Mouse (Mus musculus) cortical plate, adult 2 months (tissue): ENCODE measurements around the gene Gripap1. TPM values are rescaled to one million over a fixed set of nuclear protein-coding genes. Genes with fewer than 3 reads are reported as not detected.
A peak's percentile ranks its signal among the peaks of the same experiment; 100 is the strongest.

Experiments
- H3K27ac ChIP-seq: fragments of 200-500 bp; 2 replicates; pipeline ENCODE4 v1.5.1; 2012; ENCODE audit warnings: low read length, control low read depth, inconsistent platforms; ENCODE audit not compliant: insufficient read depth
- H3K4me1 ChIP-seq: fragments of 200-500 bp; 2 replicates; pipeline ENCODE4 v1.6.1; 2011; ENCODE audit warnings: low read length; ENCODE audit not compliant: control insufficient read depth, insufficient read depth
- H3K4me3 ChIP-seq: fragments of 200-500 bp; 2 replicates; pipeline ENCODE4 v1.5.1; 2011; ENCODE audit warnings: mild to moderate bottlenecking, low read length, control low read depth; ENCODE audit not compliant: insufficient read depth
- CTCF ChIP-seq: fragments of 200-500 bp; IDR thresholded peaks from 2 replicates; pipeline ENCODE4 v1.5.1; 2011; ENCODE audit warnings: mild to moderate bottlenecking, control low read depth, low read length; ENCODE audit not compliant: insufficient read depth; ENCODE audit errors: extremely low read depth
- POLR2A ChIP-seq: fragments of 200-500 bp; IDR thresholded peaks from 2 replicates; pipeline ENCODE4 v1.6.1; 2011; ENCODE audit warnings: mild to moderate bottlenecking, low read length, control low read depth; ENCODE audit not compliant: insufficient read depth; ENCODE audit errors: extremely low read depth
- polyA plus RNA-seq: library from polyadenylated mRNA; depleted of rRNA; stranded (reverse); fragments of >200 nt; gene quantifications from 2 replicates; pipeline ENCODE4 v1.2.3, GENCODE M21; 2012

Gripap1 gene
- polyA plus RNA-seq, 1 experiment, result 106 TPM

DNA sequence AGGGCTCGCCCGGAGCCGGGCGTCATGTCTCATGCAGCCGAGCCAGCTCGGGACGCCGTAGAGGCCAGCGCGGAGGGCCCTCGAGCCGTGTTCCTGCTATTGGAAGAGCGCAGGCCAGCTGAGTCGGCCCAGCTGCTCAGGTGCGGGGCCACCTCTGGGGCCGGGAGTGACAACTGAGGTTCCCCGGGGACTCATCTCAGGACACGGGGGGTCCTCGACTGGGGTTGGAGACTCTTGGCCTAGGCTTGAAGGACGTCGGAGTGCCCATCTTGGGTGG is 26.7 kb upstream of the Gripap1 start:
- H3K4me3 ChIP-seq, result peak overlapping the region; percentile 63
- H3K27ac ChIP-seq, result peak overlapping the region; percentile 65
- H3K4me1 ChIP-seq, result peaks cover 3% of the 10 kb centered on the region; the same call in 1 of the 2 replicates
- TF ChIP-seq CTCF, result no peak
- TF ChIP-seq POLR2A, result no peak

DNA sequence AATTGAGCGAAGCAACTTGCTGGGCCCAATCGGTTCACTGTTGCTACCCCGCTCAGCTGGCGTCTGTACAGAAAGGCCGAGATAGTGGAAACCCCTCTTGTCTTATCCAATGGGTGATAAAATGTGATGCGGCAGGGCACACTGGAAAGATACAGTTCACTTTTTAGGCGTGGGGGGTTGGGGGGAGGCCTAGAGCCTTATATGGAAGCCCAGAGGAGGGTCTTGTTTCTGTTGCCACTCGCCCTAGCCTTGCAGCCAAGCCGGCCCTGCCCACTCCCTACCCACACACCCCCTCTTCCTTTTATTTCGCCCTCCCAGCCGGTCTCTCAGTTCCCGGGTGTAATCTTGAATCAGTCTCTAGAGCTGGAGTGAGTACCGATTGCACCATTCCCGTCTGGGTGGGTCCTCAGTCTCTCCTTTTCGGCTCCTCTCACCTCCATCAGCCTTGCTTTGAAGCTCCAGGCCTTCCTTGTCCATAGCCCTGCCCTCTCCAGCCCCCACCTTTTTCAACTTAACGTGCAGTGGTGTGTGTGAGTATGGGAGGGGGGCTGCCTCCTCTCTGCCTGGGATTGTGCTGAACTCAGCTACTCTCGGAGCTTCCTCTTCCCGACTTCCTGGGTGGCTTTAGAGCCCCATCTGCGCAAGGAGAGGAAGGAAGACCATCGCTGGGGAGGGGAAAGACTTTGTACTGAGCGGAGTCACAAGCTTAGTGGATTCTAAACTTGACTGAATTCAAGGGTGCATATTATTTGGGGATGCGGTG is 25.8 kb upstream of the Gripap1 start:
- Histone ChIP-seq H3K4me1 (peaks cover 3% of the 10 kb centered on the region; the same call in 1 of the 2 replicates), H3K4me3 (peak overlapping the region; percentile 63), H3K27ac (peak overlapping the region; percentile 51)
- no peak for TF ChIP-seq POLR2A
- no peak for TF ChIP-seq CTCF

DNA sequence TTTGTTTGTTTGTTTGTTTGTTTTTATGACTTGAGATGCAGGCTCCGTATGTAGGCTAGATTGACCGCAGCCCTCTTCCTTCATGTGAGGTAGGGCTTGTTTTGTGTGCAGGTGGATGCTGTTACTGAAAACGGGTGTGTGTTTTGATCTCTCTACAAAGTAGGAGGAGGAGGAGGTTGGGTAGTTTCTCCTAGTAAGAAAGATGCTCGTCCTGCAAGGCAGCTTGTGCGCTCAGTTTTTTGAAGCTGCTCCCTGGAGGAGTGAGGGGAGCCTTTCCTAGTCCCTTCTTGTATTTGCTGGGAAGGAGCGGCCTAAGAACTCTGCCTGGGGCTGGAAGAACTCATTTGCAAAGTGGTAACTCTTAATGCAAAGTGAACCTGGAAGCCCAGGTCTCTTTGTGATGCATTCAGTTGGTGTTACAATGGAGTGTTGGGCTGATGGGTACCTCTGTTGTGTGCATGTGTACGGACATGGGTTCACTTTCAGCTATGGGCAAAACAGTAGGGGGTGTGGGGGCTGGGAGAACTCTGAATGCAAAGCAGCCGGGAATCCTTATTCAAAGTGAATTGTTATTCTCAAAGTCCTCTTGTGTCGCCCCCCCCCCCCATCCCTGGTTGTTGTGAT is 24.8 kb upstream of the Gripap1 start:
- TF ChIP-seq POLR2A, result no peak
- no peak for TF ChIP-seq CTCF
- H3K4me1 ChIP-seq, result peaks cover 3% of the 10 kb centered on the region; the same call in 1 of the 2 replicates
- H3K27ac ChIP-seq, result no peak overlapping the region
- peak overlapping the region; percentile 63 for H3K4me3 ChIP-seq

DNA sequence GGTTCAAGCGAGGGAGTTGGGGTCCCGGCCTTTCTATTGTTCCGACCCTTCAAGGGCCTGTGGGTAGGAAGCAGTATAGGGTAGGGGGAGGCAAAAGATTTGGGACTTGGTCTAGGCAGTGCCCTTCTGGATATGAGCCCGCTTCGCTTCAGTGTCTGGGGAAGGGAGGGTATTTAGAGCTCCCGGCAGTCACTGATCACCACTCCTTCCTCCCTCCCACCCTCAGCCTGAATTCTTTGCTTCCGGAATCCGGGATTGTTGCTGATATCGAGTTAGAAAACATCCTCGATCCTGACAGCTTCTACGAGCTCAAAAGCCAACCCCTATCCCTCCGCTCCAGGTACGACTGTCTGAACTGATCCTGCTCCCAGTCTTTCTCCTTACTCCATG is 24.3 kb upstream of the Gripap1 start:
- peak overlapping the region; percentile 63 for H3K4me3 ChIP-seq
- H3K4me1 ChIP-seq, result peaks cover 3% of the 10 kb centered on the region; the same call in 1 of the 2 replicates
- H3K27ac ChIP-seq, result no peak overlapping the region
- no peak for TF ChIP-seq POLR2A
- TF ChIP-seq CTCF, result no peak

DNA sequence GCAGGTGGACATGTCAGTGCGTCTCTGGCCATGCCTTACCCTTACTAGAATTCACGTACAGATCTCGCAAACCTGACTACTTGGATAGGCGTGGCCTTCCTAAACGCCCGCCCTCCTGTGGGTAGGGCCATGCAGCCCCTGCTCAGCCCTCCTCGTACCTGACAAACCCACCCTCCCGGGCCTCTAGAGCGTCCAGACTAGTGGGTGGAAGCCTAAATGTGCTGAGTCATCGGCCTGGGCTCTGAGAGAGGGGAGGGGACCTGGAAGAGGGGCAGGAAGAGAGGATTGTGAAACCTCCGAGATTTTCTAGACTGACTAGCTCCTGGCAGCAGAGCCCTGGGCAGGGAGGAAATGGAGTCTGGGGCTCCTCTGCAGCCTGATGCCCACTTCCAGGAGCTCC is 23.8 kb upstream of the Gripap1 start:
- H3K4me1 ChIP-seq, result peaks cover 3% of the 10 kb centered on the region; the same call in 1 of the 2 replicates
- peak overlapping the region; percentile 37; the same call in 1 of the 2 replicates for H3K27ac ChIP-seq
- peak overlapping the region; percentile 63 for H3K4me3 ChIP-seq
- TF ChIP-seq CTCF (no peak), POLR2A (no peak)

DNA sequence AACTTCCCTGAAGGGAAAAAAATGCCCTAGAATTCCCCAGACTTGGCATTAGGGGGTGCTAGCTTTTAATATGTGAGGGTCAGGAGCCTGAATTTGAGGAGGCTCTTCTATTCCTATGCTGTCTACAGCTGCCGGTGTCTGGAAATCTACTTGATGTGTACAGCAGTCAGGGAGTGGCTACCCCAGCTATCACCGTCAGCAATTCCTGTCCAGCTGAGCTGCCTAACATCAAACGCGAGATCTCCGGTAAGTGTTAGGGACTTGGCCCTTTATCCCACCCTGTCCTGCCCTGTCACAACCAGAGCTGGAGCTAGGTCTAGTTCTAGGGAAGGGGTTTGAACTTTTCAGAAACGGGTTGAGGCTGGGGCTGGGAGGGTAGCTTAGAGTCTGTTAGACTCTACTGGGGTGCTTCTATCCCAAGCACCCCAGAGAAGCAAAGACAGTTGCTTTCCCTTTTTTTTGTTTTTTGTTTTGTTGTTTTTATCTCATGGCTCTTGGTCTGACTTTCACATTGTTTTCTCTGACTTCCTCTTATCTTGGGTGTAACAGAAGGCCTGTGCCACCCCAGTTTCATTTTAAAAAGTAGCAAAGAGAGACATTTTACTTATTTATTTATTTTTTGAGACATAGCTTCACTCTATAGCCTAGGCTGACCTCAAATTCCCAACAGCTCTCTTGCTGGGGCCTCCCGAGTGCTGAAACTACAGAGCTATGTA is 20.1 kb upstream of the Gripap1 start:
- H3K27ac ChIP-seq, result no peak overlapping the region

DNA sequence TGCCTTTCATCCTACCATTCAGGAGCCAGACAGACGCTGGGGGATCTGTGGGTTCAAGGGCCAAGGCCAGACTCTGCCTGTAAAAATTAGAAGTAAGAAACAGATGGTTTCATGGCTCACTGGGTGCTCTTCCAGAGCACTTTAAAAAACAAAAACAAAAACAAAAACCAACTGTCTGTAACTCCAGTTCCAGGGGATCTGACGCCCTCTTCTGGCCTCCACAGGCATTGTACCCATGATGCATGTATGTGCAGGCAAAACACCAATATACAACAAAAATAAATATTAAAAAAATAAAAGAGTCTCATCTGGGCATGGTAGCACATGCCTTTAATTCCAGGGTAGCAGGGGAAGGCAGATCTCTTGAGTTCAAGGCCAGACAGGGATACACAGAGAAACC is 16.8 kb upstream of the Gripap1 start:
- Histone ChIP-seq H3K4me1 (no peaks in the 10 kb centered on the region), H3K27ac (no peak overlapping the region), H3K4me3 (no peak overlapping the region)
- TF ChIP-seq CTCF (0 out of 2 replicates have a peak, but pooled peaks have one; percentile 18), POLR2A (no peak)

More for the DNA sequence above, 20.1 kb upstream of the Gripap1 start:
- Histone ChIP-seq H3K4me3 (no peak overlapping the region), H3K4me1 (peaks cover 2% of the 10 kb centered on the region; the same call in 1 of the 2 replicates)
- TF ChIP-seq CTCF (no peak), POLR2A (no peak)

DNA sequence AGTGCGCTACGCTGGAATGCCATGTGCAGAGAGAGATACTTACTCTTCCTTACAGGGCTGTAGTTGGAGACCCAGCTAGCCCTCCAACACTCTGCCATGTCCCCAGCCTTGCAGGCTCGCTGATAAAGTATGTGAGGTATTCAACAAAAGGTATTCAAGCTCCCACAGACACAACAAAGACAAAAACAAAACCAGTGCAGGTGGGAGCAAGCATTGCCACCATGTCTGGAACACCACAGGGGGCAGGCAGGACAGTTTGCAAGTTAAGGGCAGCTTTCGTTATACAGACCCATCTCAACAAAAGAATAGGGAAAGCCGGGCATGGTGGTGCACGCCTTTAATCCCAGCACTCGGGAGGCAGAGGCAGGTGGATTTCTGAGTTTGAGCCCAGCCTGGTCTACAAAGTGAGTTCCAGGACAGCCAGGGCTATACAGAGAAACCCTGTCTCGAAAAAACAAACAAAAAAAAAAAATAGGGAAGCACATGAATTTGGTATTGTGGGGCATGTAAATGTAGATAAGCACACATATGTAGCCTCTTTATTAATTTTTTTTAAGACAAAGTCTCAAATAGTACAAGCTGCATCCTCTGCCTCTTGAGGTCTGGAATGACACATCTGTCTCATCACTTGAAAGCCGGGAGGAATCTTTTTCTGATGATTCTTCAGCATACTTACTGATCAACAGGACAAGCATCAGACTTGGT is 13.9 kb upstream of the Gripap1 start:
- Histone ChIP-seq H3K27ac (no peak overlapping the region), H3K4me3 (no peak overlapping the region), H3K4me1 (no peaks in the 10 kb centered on the region)
- TF ChIP-seq CTCF (no peak), POLR2A (no peak)
